Mouse (Mus musculus) midbrain, embryonic 14.5 days (tissue): ENCODE results near the gene Ccser2. TPM values are rescaled to one million over a fixed set of nuclear protein-coding genes. Genes with fewer than 3 reads are reported as not detected.

Experiments
- polyA plus RNA-seq: library from polyadenylated mRNA; unstranded; fragments of >200 nt; fragmentation: Nextera tagmentation; extraction: Ambion mirVana; gene quantifications from 2 replicates; pipeline ENCODE4 v1.2.1, GENCODE M21; 2014

Ccser2 gene
- polyA plus RNA-seq, 1 experiment from 2014 or later: 85.1 TPM

Other genes starting within 250 kb of the Ccser2 start
- 0.24 TPM in 1 of 2 replicates, not detected in the other for gene Rgr, start 80.2 kb upstream of the Ccser2 start, polyA plus RNA-seq
- gene Lrit1, start 86.1 kb upstream of the Ccser2 start, polyA plus RNA-seq: not detected in 2 replicates
- not detected in 2 replicates for gene Lrit2, start 99.2 kb upstream of the Ccser2 start, polyA plus RNA-seq
- 1.9 and 2.2 TPM in 2 replicates for gene Cdhr1, start 129.6 kb upstream of the Ccser2 start, polyA plus RNA-seq
- gene 2610528A11Rik, start 145.2 kb upstream of the Ccser2 start, polyA plus RNA-seq: 0.55 TPM in 1 of 2 replicates, not detected in the other
- gene Ghitm, start 166.5 kb upstream of the Ccser2 start, polyA plus RNA-seq: 157 and 197 TPM in 2 replicates